Mouse (Mus musculus): ENCODE measurements at regions not wholly inside any gene's neighbourhood (a gene's known extent, or its start where the extent isn't known, plus 50 kb on each side); places are given as distances from the start of the nearest gene placed in this dataset.

DNA sequence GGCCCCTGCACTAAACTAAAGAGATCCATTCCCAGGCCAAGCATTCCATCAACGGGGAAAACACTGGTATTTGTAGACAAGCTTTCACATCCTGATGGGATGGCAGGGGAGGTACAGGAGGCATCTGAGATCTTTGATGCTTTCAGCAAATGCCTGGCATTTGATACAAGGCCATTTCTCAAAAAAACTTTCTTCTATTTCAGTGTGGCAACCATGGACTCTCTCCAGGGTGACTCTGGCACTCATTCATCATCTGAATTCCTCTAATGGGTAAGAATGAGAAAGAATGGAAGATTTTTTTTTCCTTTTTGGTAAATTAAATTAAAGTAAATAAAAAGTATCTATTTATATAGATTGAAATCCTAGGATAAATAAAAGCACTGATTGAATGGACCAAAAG is 281.8 kb upstream of the Far2 start:
- no peaks in the 10 kb centered on the region for H3K27me3 ChIP-seq
- ATAC-seq (ENCODE audit: low FRiP score): no peak
- H3K36me3 ChIP-seq: no peaks in the 10 kb centered on the region
- H3K9ac ChIP-seq: no peak overlapping the region
- no peak overlapping the region for H3K4me2 ChIP-seq
- no peaks in the 10 kb centered on the region for H3K4me1 ChIP-seq (replicated peaks)
- 85% methylated on average over 1 of the region's 1 CpGs for WGBS
- H3K27ac ChIP-seq: no peak overlapping the region
- no peaks in the 10 kb centered on the region for H3K9me3 ChIP-seq
- H3K4me3 ChIP-seq: no peak overlapping the region

DNA sequence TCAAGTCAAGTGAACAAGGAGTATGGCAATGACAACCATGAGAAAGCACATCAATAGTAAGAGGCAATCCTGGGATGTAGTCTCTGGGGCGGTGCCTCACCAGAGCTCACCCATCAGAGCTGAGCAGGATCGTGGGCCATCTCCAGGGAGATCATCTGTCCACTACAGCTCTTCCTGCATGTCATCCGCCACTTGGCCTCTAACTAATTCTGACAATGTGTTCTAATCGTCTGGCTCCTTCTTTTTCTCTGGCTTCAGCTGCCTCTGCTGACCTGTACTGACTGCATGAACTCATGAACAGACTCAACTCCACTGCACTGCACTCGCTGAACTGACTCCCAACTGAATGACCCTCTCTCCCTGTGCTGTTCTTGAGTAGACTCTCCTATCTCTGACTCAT is 277.9 kb upstream of the Far2 start:
- no peaks in the 10 kb centered on the region for H3K36me3 ChIP-seq
- no peak overlapping the region for H3K4me3 ChIP-seq
- H3K27me3 ChIP-seq: no peaks in the 10 kb centered on the region
- ATAC-seq (ENCODE audit: low FRiP score): no peak
- no peaks in the 10 kb centered on the region for H3K4me1 ChIP-seq (replicated peaks)
- H3K27ac ChIP-seq: no peak overlapping the region
- H3K4me2 ChIP-seq: no peak overlapping the region
- no peak overlapping the region for H3K9ac ChIP-seq
- H3K9me3 ChIP-seq: no peaks in the 10 kb centered on the region
- WGBS: 88% methylated on average over 5 of the region's 5 CpGs

DNA sequence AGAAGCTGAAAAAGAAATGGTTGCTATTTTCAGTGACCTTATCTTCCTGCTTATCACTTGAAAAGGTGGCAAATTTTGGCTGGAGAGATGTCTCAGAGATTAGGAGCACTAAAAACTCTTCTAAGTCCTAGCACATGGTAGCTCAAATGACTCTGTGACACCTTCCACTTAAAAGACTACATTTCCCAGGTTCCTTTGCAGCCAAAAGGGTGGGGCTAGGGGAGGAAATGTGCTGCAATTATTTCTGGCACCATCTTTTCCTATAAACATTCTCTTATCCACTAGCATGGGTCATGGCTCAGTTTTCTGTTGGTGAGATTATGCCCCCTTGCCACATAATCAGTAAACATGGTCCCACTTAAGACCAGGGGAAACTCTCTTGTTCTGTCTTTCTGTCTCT is 277.0 kb upstream of the Far2 start:
- ATAC-seq (ENCODE audit: low FRiP score): no peak
- H3K4me3 ChIP-seq: no peak overlapping the region
- no peak overlapping the region for H3K27ac ChIP-seq
- no peak overlapping the region for H3K4me2 ChIP-seq
- no peaks in the 10 kb centered on the region for H3K9me3 ChIP-seq
- H3K36me3 ChIP-seq: no peaks in the 10 kb centered on the region
- no peaks in the 10 kb centered on the region for H3K27me3 ChIP-seq
- H3K9ac ChIP-seq: no peak overlapping the region
- H3K4me1 ChIP-seq (replicated peaks): no peaks in the 10 kb centered on the region

DNA sequence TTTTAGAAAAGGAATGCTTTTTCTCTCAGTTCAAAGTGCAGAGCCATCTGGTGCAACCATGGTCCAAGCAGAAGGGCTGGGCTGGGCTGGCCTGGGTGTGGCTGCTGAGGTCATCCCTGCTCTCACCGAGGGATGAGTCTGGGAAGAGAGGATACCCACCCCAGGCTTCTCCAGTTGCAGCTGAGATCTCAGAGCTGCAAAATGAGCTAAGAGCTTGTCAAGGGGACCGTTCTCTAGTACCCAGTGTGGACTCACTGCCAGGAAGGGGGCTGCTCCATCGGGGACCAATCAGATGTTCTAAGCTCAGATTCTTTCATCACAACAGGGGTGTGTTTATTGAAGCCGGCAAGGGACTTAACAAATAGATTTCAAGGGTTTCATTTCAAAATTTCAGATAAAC is 275.6 kb upstream of the Far2 start:
- Histone ChIP-seq H3K27ac (no peak overlapping the region), H3K27me3 (no peaks in the 10 kb centered on the region)

DNA sequence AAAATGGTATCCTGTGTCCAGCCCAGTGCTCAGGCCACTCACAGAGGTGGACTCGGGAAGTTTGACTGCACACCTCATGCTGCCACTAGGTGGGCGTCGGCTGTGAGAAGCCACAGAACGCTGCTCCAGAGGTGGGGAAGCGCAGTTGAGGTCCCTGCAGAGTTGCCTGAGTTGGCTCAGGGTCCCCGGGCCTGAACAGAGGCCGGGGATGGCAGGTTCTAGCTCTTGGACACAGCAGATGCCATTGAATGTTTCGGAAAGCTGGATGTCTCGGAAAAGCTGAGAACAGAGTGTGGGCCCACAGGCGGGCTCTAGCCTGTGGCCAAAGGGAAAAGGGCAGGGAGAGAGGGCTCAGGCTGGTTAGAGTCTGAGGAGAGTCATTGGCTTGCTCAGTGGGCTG is 273.2 kb upstream of the Far2 start:
- no peak overlapping the region for H3K9ac ChIP-seq
- WGBS: 87% methylated on average over 10 of the region's 10 CpGs
- no peaks in the 10 kb centered on the region for H3K36me3 ChIP-seq
- H3K4me3 ChIP-seq: no peak overlapping the region
- H3K4me1 ChIP-seq (replicated peaks): no peaks in the 10 kb centered on the region
- no peaks in the 10 kb centered on the region for H3K27me3 ChIP-seq
- H3K4me2 ChIP-seq: no peak overlapping the region
- H3K9me3 ChIP-seq: no peaks in the 10 kb centered on the region
- no peak overlapping the region for H3K27ac ChIP-seq
- no peak for ATAC-seq (ENCODE audit: low FRiP score)

More for the DNA sequence above, 275.6 kb upstream of the Far2 start:
- WGBS: 50% methylated on average over 4 of the region's 4 CpGs
- H3K9me3 ChIP-seq: no peaks in the 10 kb centered on the region
- H3K9ac ChIP-seq: no peak overlapping the region
- no peak for ATAC-seq (ENCODE audit: low FRiP score)
- H3K4me1 ChIP-seq (replicated peaks): no peaks in the 10 kb centered on the region
- H3K4me2 ChIP-seq: no peak overlapping the region
- no peaks in the 10 kb centered on the region for H3K36me3 ChIP-seq
- no peak overlapping the region for H3K4me3 ChIP-seq

DNA sequence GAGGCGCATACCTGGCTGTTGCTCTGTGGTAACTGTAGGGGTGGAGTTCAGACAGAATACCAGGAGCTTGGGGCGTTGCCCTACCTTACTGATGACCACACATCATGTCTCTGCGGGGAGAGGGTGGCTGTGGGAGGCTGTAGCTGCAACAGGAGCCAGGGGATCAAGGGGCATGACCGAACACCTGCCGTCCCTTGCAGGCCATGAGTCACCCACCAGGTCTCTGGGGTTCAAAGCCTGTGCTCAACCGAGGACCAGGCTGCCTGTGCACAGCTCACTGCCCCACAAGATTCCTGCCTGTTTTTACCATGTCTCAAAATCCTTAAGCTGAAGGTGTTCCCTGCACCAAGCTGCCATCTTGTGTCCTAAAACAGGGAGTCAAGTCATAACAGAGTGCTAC is 272.4 kb upstream of the Far2 start:
- WGBS: 86% methylated on average over 6 of the region's 6 CpGs
- H3K36me3 ChIP-seq: no peaks in the 10 kb centered on the region
- no peaks in the 10 kb centered on the region for H3K27me3 ChIP-seq
- H3K27ac ChIP-seq: no peak overlapping the region
- H3K4me1 ChIP-seq (replicated peaks): no peaks in the 10 kb centered on the region
- no peaks in the 10 kb centered on the region for H3K9me3 ChIP-seq
- H3K4me3 ChIP-seq: no peak overlapping the region
- H3K4me2 ChIP-seq: no peak overlapping the region
- ATAC-seq (ENCODE audit: low FRiP score): no peak
- H3K9ac ChIP-seq: no peak overlapping the region

DNA sequence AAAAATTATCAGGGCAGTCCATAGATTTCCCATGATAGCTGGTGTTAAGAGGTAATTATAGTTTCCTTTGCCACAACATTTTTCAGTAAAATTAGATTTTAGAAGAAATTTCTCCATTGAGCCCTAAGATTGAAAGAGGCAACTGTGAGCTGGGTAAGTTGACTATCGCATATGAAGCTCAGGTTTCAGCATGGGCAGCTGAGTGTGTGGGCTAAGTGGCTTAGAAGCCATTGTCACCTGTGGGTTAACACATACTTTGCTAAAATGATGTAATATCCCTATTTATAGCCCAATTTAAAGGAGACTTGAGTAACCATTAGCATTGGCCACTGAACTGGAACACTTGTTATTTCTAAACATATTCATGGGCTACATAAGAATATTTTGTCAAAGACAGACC is 267.6 kb upstream of the Far2 start:
- Histone ChIP-seq H3K4me3 (no peak overlapping the region), H3K9me3 (no peaks in the 10 kb centered on the region), H3K4me2 (no peak overlapping the region), H3K36me3 (no peaks in the 10 kb centered on the region), H3K27ac (no peak overlapping the region), H3K4me1 (replicated peaks) (no peaks in the 10 kb centered on the region), H3K9ac (no peak overlapping the region), H3K27me3 (no peaks in the 10 kb centered on the region)
- no peak for ATAC-seq (ENCODE audit: low FRiP score)
- 93% methylated on average over 1 of the region's 1 CpGs for WGBS

DNA sequence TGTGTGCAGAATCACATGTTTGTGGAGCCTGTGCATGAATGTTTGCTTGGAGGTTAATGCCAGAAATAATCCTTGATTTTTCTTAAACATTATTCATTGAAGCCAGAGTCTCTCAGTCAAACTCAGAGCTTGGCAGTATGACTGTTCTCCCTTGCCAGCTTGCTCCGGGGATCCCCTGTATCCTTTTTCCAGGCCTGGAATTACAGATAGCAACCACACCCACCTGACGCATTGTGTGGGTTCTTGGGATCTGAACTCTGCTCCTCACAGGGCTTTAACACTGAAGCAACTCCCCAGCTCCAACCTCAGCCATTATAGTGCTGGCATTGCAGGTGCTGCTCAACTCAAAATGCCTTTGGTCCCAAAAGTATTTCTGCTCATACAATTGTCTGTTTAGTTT is 262.8 kb upstream of the Far2 start:
- no peak overlapping the region for H3K27ac ChIP-seq
- no peaks in the 10 kb centered on the region for H3K27me3 ChIP-seq
- H3K4me1 ChIP-seq (replicated peaks): no peaks in the 10 kb centered on the region
- no peak for ATAC-seq (ENCODE audit: low FRiP score)
- no peak overlapping the region for H3K4me2 ChIP-seq
- H3K4me3 ChIP-seq: no peak overlapping the region
- no peaks in the 10 kb centered on the region for H3K9me3 ChIP-seq
- H3K9ac ChIP-seq: no peak overlapping the region
- WGBS: 93% methylated on average over 2 of the region's 2 CpGs
- no peaks in the 10 kb centered on the region for H3K36me3 ChIP-seq

DNA sequence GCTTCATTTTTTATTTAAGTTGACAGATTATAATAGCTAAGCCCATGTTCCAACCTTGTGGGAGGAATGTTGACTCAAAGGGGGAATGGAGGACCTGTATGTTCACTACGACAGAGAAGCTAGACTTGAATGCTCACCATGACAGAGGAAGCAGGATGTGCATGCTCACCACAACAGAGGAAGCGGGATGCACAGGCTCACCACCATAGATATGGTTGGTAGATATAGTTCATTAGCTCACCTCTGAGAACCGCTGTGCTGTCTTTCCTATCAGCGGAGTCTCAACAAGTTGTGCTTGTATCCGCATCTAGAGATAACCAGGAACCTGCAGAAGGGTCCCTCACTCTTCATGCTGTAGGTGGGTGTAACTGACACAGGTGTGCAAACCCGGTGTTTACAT is 262.2 kb upstream of the Far2 start:
- no peak overlapping the region for H3K9ac ChIP-seq
- no peaks in the 10 kb centered on the region for H3K9me3 ChIP-seq
- H3K4me2 ChIP-seq: no peak overlapping the region
- WGBS: 96% methylated on average over 6 of the region's 6 CpGs
- no peaks in the 10 kb centered on the region for H3K36me3 ChIP-seq
- H3K27me3 ChIP-seq: no peaks in the 10 kb centered on the region
- H3K27ac ChIP-seq: no peak overlapping the region
- no peaks in the 10 kb centered on the region for H3K4me1 ChIP-seq (replicated peaks)
- no peak for ATAC-seq (ENCODE audit: low FRiP score)
- no peak overlapping the region for H3K4me3 ChIP-seq

DNA sequence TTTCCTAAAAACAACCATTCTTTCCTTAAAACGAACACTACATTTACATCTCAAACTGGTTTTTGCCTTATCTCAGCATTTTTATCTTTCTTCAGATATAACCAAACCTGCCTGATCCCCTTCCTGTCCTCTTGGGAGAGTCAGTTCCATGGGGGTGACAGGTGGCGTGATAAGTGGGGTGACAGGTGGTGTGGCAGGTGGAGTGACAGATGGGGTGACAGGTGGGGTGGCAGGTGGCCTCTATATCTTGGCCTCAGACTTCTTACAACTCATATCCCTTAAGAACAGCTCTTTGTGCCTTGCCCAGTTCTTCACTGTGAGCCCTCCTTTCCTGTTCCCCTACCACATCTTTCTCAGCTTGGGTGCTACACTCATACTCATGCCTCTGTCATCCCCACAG is 259.0 kb upstream of the Far2 start:
- Histone ChIP-seq H3K9me3 (no peaks in the 10 kb centered on the region), H3K36me3 (no peaks in the 10 kb centered on the region), H3K4me1 (replicated peaks) (no peaks in the 10 kb centered on the region), H3K4me3 (no peak overlapping the region), H3K9ac (no peak overlapping the region), H3K4me2 (no peak overlapping the region), H3K27me3 (no peaks in the 10 kb centered on the region), H3K27ac (no peak overlapping the region)
- 84% methylated on average over 2 of the region's 2 CpGs for WGBS
- ATAC-seq (ENCODE audit: low FRiP score): no peak

DNA sequence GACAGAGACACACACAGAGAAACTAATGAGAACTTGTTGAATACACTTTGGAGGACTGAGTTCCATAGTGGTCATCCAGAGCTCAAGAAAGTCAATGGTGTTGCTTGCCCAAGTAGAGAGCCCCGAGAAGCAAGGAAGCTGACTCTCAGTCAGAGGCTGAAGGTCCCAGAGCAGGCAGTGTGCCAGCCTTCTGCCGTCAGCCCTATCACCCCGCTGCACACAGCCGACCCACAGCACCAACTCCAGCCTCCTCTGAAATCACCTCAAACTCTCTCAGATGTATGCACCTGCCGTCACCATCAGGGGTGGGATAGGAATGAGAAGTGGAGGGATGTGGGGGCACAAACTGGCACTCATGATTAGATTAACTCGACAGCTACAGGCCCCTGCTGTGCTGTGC is 257.9 kb upstream of the Far2 start:
- Histone ChIP-seq H3K4me3 (no peak overlapping the region), H3K27me3 (no peaks in the 10 kb centered on the region), H3K4me2 (no peak overlapping the region), H3K9me3 (no peaks in the 10 kb centered on the region), H3K27ac (no peak overlapping the region), H3K4me1 (replicated peaks) (no peaks in the 10 kb centered on the region), H3K36me3 (no peaks in the 10 kb centered on the region), H3K9ac (no peak overlapping the region)
- no peak for ATAC-seq (ENCODE audit: low FRiP score)
- 81% methylated on average over 6 of the region's 6 CpGs for WGBS

DNA sequence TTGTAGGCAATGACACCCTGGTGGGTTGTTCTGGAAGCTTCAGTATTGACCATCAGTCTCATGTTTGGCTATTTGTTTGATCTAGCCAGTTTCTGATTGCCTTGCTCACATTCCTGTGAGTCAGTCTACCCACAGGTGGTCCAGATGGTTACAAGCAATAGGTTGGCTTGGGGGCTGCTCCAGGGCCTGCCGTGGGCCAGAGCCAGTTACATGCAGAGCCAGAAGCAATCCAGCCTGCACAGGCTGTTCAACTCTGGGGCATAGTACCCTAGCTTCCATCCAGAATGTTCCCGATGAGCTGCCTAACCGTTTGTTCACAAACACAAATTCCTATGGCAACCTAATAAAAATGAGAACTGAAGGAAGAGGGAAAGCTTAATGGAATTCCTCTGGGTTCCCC is 253.2 kb upstream of the Far2 start:
- ATAC-seq (ENCODE audit: low FRiP score): no peak
- Histone ChIP-seq H3K36me3 (no peaks in the 10 kb centered on the region), H3K27ac (no peak overlapping the region), H3K27me3 (no peaks in the 10 kb centered on the region), H3K4me1 (replicated peaks) (no peaks in the 10 kb centered on the region), H3K4me2 (no peak overlapping the region), H3K9me3 (no peaks in the 10 kb centered on the region), H3K4me3 (no peak overlapping the region), H3K9ac (no peak overlapping the region)
- 57% methylated on average over 3 of the region's 3 CpGs for WGBS

DNA sequence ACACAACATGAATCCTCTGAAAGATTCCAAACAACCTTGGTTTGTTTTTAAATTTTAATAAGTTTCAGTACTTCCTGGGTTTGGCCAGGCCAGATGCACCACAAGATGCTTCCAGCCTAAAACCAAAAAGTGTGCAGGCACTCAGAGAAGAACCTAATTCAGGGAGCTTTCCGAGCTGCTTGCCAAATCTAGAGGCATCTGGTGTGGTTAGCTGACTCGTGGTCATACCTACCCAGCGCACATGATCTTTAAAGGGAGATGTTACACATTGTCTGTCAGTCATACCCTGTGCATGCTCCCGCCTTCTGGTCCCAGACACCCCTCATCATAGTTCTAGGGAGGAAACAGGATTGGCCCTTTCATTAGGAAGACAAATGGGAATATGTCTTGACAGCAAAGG is 252.7 kb upstream of the Far2 start:
- Histone ChIP-seq H3K4me1 (replicated peaks) (no peaks in the 10 kb centered on the region), H3K27ac (no peak overlapping the region), H3K36me3 (no peaks in the 10 kb centered on the region), H3K4me3 (no peak overlapping the region), H3K9ac (no peak overlapping the region), H3K9me3 (no peaks in the 10 kb centered on the region), H3K4me2 (no peak overlapping the region), H3K27me3 (no peaks in the 10 kb centered on the region)
- ATAC-seq (ENCODE audit: low FRiP score): no peak
- 85% methylated on average over 4 of the region's 4 CpGs for WGBS
